Mouse (Mus musculus) WW6 (cell line): ENCODE data around the gene Ankrd13d.

Experiments
- DNase-seq: peaks from one replicate; pipeline ENCODE4 v3.0.0-alpha.2; 2013; ENCODE audit warnings: low read depth, low spot score

The Ankrd13d gene

DNA sequence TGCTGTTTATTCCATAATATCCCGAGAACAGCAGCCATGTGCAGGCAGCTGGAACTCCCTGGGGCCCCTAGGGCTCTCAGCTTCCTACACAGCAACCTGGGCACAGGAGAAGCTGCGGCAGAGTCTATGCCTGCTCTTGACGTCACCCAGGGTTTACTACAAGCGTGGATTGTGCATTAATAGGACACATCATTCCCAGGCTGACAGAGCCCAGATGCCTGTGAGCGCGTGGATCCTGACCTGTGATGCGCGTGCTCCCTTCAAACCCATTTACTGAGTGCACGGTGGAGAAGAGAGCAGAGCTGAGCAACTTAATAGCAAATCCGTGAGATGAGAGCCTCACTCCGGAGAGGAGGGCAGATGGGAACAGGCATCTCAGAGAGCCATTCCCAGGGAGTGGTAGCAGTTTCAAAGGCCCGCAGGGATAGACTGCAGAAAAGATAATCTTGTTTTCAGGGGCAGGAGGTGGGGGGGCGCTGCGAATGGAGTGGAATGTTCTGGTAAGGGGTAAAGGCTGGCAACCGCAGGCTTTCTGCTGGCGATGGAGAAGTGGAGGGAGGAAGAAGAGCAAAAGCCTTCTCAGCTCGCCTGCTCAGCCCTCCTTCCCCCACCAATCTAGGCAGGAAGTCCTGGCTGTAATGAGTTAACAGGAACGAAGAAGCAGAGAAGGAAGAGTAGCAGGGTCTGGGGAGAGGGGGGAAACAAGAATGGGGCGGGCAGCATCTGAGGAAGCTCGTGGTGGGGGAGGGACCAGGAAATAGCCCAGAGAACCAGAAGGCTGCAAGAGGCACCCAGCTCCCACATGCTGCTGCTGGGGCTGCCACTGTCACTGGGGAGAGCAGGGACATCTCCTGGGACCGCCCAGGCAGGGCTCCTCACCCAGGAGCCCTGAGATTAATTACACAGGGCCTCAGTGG lies 19.1 kb upstream of the Ankrd13d start:
- no peak for DNase-seq

DNA sequence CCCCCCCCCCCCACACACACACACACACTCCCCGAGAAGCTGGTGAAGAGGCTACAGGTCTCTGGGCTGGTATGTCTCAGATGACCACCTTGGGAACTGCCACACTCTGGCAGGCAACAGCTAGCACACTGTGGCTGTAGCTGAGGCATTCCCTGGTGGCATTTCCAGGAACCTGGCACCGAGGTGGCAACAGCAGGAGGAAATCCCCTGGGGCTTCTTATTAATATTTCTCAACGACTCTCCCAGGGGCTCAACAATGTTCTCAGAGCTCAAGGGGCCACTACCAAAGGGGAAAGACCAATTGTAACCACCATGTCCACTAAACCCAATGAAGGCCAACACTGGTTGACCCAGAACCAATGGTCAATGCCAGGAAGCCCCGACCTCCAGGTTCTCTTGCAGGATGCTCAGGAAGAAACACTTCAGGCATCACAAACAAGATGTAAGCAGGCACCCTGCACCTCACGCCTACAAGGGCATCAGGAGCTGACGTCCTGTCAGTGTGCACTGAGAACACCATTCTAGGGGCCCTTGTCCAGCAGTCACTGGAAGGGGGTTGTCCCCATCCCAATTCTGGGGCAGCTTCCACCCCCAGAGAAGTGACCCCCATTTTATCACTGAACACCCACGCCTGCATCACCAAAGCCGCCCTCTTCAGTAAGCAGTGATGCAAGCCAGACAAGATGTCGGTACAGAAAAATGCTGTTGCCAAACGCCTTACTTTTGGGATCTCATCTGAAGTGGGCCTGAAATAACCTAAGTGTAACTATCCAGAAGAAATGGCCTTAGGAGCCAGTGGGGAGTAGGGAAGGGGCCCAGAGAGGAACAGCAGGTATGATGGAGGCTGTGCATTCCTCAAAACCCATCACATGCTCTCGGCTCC lies 18.2 kb upstream of the Ankrd13d start:
- no peak for DNase-seq

GRCm38 (mm10) chr19:4300271-4300704 lies 17.4 kb upstream of the Ankrd13d start:
- no peak for DNase-seq

DNA sequence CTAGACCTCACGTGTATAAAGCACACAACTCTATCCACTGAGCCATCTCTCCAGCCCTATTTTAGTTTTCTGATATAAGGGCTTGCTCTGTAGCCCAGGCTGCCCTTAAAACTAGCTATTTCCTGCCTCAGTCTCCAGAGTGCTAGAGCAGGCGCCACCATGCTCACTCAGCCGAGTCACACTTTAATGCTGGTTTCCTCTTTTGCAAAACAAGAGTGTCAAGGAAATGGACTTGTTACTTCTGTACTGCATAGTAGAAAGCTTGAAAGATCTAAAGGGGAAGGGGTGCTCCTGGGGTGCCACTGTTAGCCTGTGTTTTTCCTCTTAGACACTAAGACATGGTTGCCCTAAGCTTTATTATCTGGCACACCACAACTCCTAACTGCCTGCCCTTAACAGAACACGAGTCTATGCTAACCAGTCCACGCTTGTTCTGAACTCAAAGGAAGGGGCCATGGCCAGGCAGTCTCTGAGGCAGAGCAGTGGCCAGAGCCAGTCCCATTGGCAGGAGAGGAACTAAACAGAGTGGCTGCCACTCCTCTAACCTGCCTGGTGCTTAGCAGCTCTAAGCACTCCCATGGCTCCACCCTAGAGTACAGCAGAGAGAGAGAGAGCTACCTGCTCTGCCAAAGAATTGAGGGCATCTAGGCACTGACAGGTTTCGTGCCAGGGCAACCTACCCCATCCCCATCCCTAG lies 16.8 kb upstream of the Ankrd13d start:
- DNase-seq, result no peak

DNA sequence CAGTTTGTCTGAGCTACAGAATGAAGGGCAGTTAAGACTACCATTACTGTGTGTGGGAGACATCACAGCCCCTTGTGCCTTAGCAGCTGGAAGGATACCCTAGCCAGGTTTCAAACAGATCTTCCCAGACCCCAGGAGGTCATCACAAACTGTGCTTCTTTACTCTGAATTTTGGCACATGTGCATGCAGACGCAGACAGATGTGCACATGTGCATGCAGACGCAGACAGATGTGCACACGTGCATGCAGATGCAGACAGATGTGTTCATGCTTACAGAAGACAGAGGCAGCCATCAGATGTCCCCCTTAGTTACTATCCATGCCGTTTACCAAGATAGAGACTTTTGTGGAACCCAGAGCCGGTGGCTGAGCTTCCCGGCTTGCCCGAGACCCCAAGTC lies 16.2 kb upstream of the Ankrd13d start:
- no peak for DNase-seq

- no peak for DNase-seq
Measured at GRCm38 (mm10) chr19:4298322-4299121, 15.6 kb upstream of the Ankrd13d start.

DNA sequence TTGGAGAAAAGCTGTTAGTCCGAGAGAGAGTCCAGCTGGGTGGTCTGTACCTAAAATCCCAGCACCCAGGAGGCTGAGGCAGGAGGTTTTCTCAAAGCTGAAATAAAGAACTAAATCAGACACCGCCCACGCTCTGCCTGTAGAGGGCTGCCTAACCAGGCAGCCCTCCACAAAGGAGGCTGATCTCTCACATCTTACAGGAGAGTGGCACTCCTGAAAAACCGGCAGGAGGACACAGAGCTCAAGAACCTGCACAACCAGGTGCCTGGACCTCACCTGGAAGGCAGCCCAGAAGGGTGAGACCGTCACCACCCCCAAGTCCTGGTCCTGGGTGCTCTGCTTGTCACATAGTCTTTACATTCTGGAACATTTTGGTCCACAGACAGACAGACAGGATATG lies 14.9 kb upstream of the Ankrd13d start:
- no peak for DNase-seq

DNA sequence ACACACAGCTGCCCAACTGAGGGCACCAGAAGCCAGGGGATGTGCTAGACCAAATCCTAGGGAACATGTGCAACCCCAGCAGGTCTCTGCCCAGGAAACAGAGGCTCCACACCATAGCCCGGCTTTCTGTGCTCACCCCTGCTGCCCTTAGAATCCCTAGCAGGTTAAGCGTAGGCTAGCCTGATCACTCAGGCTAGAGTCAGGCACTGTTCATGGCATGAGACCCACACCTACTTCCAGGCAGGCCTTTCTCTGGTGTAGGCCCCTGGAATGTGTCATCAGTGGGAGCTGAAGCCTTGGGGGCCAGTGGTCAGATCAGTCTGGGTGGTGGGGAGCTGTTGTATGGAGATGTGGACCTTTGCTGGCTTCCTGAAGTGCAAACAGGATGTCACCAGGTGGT lies 13.7 kb upstream of the Ankrd13d start:
- no peak for DNase-seq

GRCm38 (mm10) chr19:4295391-4295790 lies 12.5 kb upstream of the Ankrd13d start:
- no peak for DNase-seq

- DNase-seq, result no peak
Measured at GRCm38 (mm10) chr19:4294381-4295097, 11.6 kb upstream of the Ankrd13d start.

GRCm38 (mm10) chr19:4291161-4291560 lies 8.2 kb upstream of the Ankrd13d start:
- no peak for DNase-seq

GRCm38 (mm10) chr19:4290749-4291148 lies 7.8 kb upstream of the Ankrd13d start:
- DNase-seq, result no peak

GRCm38 (mm10) chr19:4283653-4284052 lies 716 bp upstream of the Ankrd13d start:
- no peak for DNase-seq

DNA sequence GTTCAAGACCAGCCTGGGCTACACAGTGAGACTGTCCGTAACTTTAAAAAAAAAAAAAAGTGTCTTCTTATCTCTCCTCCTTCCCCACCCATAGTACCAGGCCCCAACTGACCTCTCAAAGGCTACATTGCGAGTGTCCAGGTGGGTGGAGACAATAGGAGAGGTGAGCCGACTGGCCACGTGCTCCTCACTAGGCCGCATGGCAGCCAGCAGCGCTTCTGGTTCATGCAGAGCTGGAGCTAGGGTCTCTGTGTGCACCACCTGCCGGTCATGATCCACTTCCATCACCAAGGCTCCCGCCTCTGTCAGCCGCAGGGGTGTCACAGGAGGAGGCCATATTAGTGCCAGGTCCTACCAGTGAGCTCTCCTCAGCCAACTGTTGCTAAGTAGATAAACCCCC lies 2.5 kb downstream of the Ankrd13d start:
- DNase-seq, result no peak

DNA sequence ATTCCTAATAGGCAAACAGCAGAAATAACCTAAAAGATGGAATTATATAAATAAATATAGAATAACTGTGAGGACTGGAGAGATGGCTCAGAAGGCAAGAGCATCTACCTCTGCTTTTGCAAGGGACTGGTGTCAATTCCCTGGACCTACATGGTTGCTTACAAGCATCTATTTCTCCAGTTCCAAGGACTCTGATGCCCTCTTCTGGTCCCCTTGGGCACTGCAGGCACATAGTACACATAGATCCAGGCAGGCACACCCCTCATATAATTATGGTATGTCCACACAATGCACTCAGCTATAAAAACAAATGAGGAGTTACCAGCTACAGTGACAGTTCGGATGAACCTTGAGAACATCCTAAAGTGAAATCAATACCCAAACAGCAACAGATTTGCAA lies 3.5 kb downstream of the Ankrd13d start:
- DNase-seq, result no peak

- no peak for DNase-seq
Measured at GRCm38 (mm10) chr19:4270972-4271371, 12.0 kb downstream of the Ankrd13d start.

DNA sequence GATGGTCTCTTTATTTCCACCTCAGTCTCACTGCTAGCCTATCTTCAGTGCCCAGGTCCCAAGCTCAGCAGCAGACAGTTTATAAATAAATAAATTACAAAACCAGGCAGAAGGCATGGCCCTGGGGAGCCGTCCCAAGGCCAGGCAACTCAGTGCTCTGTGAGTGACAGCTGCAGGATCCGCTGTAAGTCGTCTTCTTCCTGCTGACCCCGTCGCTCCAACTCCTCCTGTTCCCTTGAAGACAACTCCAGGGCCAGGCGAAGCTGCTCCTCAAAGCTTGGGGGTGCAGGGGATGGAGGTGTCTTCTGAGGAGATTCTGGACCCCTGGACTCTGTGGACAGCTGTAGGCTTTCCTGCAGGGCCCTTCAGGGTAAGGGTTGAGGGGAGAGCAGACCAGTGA lies 12.8 kb downstream of the Ankrd13d start:
- no peak for DNase-seq

DNA sequence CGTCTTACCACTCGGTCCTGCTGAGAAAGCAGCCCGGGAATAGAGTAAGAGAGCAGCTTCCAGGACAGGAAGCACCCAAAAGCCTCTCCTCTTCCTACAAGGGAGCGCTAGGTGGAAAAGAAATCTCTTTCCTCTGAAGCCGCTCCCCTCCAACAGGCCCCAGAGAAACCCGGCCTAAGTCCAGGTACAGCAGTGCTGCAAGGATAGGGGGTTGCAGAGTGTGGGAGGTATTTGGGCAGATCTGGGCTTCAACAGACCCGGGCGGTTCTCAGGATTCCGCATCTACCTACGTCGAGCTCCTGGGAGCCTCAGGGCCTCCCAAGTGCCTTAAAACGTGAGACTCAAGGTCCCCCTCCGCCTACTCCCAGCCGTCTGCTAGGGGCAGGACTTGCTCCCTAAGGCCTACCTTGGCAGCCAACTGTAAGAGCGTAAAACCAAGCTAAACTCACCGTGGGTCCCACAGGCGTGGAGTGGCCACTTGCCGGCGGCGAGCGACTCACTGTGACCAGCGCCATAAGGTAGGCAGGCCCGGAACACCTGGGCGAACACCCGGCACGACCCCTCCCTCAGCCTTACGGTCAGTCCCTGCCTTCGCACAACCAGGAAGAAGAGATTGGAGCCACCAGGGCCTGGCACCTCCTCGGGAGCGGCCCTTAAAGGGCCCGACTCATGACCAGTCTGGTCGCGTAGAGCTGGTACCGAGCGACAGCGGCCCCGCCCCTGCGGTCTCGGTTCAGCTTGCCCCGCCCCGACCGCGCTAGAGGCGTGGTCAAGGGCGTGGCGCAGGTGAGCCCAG lies 14.2 kb downstream of the Ankrd13d start, which contains the start of gene Ssh3:
Gene Ssh3 (minus strand): TSS at position 615 of the 796 bp plus-strand sequence.
- DNase-seq, result no peak

DNA sequence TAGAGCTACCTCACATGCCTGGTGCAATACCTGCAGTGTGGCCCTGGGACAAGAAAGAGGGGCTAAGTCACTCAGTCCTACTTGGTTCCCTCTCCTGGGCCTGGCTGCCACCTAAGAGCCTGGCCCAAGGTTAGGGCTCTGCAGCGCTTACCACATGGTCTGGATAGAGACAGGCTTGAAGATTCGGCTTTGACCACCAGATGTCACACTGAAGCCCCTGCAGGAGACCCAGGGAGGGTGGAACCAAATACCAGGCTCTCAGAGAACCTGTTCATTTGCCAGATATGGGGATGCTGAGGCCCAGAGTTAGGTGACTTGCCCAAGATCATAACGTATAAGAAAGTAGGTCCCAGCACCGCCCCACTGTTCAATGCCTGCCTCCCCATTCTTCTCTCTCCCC lies 17.0 kb downstream of the Ankrd13d start:
- DNase-seq, result no peak
